Mouse (Mus musculus) CH12.LX (cell line): ENCODE results near the gene Rfc4.

ENCODE experiments used
- CHD1 ChIP-seq: IDR thresholded peaks from 2 replicates; pipeline ENCODE4 v1.6.1; 2012; ENCODE audit warnings: low read depth, low read length, improper control_type of control experiment, inconsistent platforms
- CTCF ChIP-seq, 2 experiments: IDR thresholded peaks in 1 of 2; conservative IDR thresholded peaks in 1 of 2; 2 replicates each; pipeline ENCODE4 v1.5.1; 2011 to 2012; ENCODE audit warnings: low read depth in 2 of 2, low read length in 2 of 2, improper control_type of control experiment in 1 of 2, inconsistent platforms in 1 of 2, mild to moderate bottlenecking in 1 of 2, moderate library complexity in 1 of 2
- EP300 ChIP-seq: IDR thresholded peaks from 2 replicates; pipeline ENCODE4 v1.6.1; 2011; ENCODE audit warnings: low read length, improper control_type of control experiment
- HCFC1 ChIP-seq: IDR thresholded peaks from 2 replicates; pipeline ENCODE4 v1.6.1; 2012; ENCODE audit warnings: low read depth, mild to moderate bottlenecking, inconsistent platforms, low read length, improper control_type of control experiment
- POLR2A ChIP-seq: IDR thresholded peaks from 2 replicates; pipeline ENCODE4 v1.6.1; 2011; ENCODE audit warnings: low read depth, mild to moderate bottlenecking, improper control_type of control experiment, low read length
- TCF12 ChIP-seq: IDR thresholded peaks from 2 replicates; pipeline ENCODE4 v1.6.1; 2014; ENCODE audit warnings: low read depth, mild to moderate bottlenecking, inconsistent platforms, low read length, improper control_type of control experiment
- USF1 ChIP-seq: IDR thresholded peaks from 2 replicates; pipeline ENCODE4 v1.6.1; 2014; ENCODE audit warnings: low read depth, mild to moderate bottlenecking, inconsistent platforms, low read length, improper control_type of control experiment

GRCm38 (mm10) chr16:23124398-23124797 lies 3.1 kb downstream of the Rfc4 start:
- no peak for TF ChIP-seq POLR2A
- no peak for TF ChIP-seq CHD1
- no peak for TF ChIP-seq HCFC1
- TF ChIP-seq CTCF (conservative IDR thresholded peaks at IDR 0.05 in 1 of 2, IDR thresholded peaks at IDR 0.05 in 1 of 2; ENCODE audit: low read depth in 2 of 2, low read length in 2 of 2), result no peak
- no peak for TF ChIP-seq TCF12
- no peak for TF ChIP-seq EP300
- TF ChIP-seq USF1, result no peak
